Mouse (Mus musculus) ES-E14 (cell line): ENCODE data around the gene Ksr2. TPM values are rescaled to one million over a fixed set of nuclear protein-coding genes. Genes with fewer than 3 reads are reported as not detected.
A peak's percentile ranks its signal among the peaks of the same experiment; 100 is the strongest.

Experiments
- DNase-seq: peaks from one replicate; pipeline ENCODE4 v3.0.0-alpha.2; 2013; ENCODE audit warnings: low read depth, low spot score
- H3K27ac ChIP-seq: 2 replicates; pipeline ENCODE4 v1.5.1; 2012; ENCODE audit warnings: low read depth, mild to moderate bottlenecking, low read length, moderate library complexity, mixed read lengths; ENCODE audit not compliant: poor library complexity, insufficient read depth, severe bottlenecking
- H3K36me3 ChIP-seq: 2 replicates; pipeline ENCODE4 v1.6.1; 2012; ENCODE audit warnings: mild to moderate bottlenecking, low read length, moderate library complexity, mixed read lengths; ENCODE audit not compliant: control insufficient read depth, poor library complexity, insufficient read depth, severe bottlenecking
- H3K4me1 ChIP-seq, 2 experiments: fragments of 150-350 bp in 1 of 2; sonication (generic) in 1 of 2; 2 replicates each; pipeline ENCODE4 v1.6.1; 2012; ENCODE audit warnings: low read length in 2 of 2, mild to moderate bottlenecking in 1 of 2, mixed read lengths in 1 of 2; ENCODE audit not compliant: control insufficient read depth in 2 of 2, insufficient read depth in 2 of 2, poor library complexity in 1 of 2
- H3K4me3 ChIP-seq, 2 experiments: fragments of 150-350 bp in 1 of 2; sonication (generic) in 1 of 2; 2 replicates each; pipeline ENCODE4 v1.5.1; 2012; ENCODE audit warnings: low read length in 2 of 2, low read depth in 1 of 2, mild to moderate bottlenecking in 1 of 2, mixed read lengths in 1 of 2; ENCODE audit not compliant: insufficient read depth in 1 of 2, poor library complexity in 1 of 2, severe bottlenecking in 1 of 2
- H3K9ac ChIP-seq: 2 replicates; pipeline ENCODE4 v1.6.1; 2012; ENCODE audit warnings: low read depth, mild to moderate bottlenecking, low read length, mixed read lengths; ENCODE audit not compliant: poor library complexity, insufficient read depth, severe bottlenecking
- H3K9me3 ChIP-seq: fragments of 150-350 bp; sonication (generic); 2 replicates; pipeline ENCODE4 v1.6.1; 2012; ENCODE audit warnings: low read depth, mild to moderate bottlenecking, low read length; ENCODE audit not compliant: control insufficient read depth, insufficient read depth
- CHD2 ChIP-seq: IDR thresholded peaks from 2 replicates; pipeline ENCODE4 v1.6.1; 2014; ENCODE audit warnings: mild to moderate bottlenecking, low read depth, low read length, inconsistent platforms
- HCFC1 ChIP-seq: IDR thresholded peaks from 2 replicates; pipeline ENCODE4 v1.6.1; 2012; ENCODE audit warnings: low read length, inconsistent platforms, borderline replicate concordance; ENCODE audit not compliant: insufficient read depth
- MAFK ChIP-seq: IDR thresholded peaks from 2 replicates; pipeline ENCODE4 v1.6.1; 2014; ENCODE audit warnings: mild to moderate bottlenecking, low read depth, low read length, inconsistent platforms; ENCODE audit not compliant: insufficient read depth
- ZC3H11A ChIP-seq: IDR thresholded peaks from 2 replicates; pipeline ENCODE4 v1.6.1; 2012; ENCODE audit warnings: low read depth, mild to moderate bottlenecking, inconsistent platforms, low read length, borderline replicate concordance
- ZNF384 ChIP-seq: IDR thresholded peaks from 2 replicates; pipeline ENCODE4 v1.6.1; 2012; ENCODE audit warnings: low read depth, low read length, inconsistent platforms
- in situ Hi-C, 2 experiments: fragments of 600-800 bp; cut with MboI; formaldehyde crosslinking; loops; one replicate each; pipeline ENCODE4 v1.15.1; 2025; ENCODE audit warnings: low sequenced_read_pairs in 2 of 2, inconsistent platforms in 1 of 2; ENCODE audit not compliant: unreplicated experiment in 2 of 2
- total RNA-seq: library from RNA; depleted of rRNA; stranded (reverse); fragments of 300-350 nt; gene quantifications from 2 replicates; pipeline ENCODE4 v1.2.3, GENCODE M21; 2012

Ksr2 gene
- total RNA-seq, 1 experiment, result 0.67 TPM

DNA sequence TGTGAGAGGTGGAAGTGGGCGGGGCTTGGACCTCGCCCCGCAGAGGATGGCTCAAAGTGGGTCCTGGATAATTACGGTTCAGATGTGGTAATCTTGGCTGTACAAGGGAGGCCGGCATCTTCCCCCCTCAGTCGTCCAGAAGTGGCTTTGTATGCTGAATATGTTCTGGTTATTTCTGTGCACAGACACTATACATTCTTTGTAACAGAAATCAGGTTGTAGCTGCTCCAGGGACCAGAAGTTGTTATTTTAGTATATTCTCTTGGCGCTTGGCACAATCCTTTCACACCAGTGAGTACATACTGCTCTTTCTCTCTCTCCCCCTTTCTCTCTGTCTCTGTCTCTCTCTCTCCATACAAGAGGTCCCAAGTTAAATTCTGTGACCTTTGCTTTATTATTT is 92.0 kb downstream of the Ksr2 start:
- no peak for DNase-seq
- no peak overlapping the region for H3K9ac ChIP-seq
- H3K4me1 ChIP-seq, result peaks cover 0 to 3% of the 10 kb centered on the region in 2 experiments; a peak in 1 of 4 replicates
- H3K4me3 ChIP-seq, result no peak overlapping the region
- TF ChIP-seq MAFK, result no peak
- no peak for TF ChIP-seq ZC3H11A
- no peak for TF ChIP-seq ZNF384
- no peak for TF ChIP-seq CHD2
- TF ChIP-seq HCFC1, result no peak
- no peaks in the 10 kb centered on the region for H3K36me3 ChIP-seq
- no peak overlapping the region for H3K27ac ChIP-seq
- H3K9me3 ChIP-seq, result no peaks in the 10 kb centered on the region
- in situ Hi-C loops, result loop anchor here (5.0 to 25.0 kb wide), 2 partner anchors 427 to 432 kb away; no protein-coding TSS in a partner anchor

DNA sequence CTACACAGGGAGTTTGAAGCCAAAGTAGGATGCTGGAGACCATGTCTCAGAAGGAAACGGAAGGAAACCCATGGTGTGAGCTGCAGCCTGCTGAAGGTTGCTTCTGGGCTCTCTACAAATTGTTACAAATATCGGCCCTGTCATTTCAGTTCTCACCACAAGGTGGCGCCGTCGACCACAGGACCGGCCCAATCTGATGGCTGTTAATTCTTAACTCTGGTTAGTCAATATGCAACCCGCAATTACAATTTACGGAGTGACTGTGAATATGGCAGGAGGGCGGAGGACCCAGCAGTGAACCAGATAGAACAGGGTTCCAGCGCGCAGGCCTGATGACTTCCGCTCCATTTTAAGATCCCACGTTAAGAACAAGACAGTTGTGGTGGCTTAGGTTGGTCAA is 92.6 kb downstream of the Ksr2 start:
- H3K36me3 ChIP-seq, result no peaks in the 10 kb centered on the region
- H3K9me3 ChIP-seq, result no peaks in the 10 kb centered on the region
- H3K4me1 ChIP-seq, result peaks cover 0 to 3% of the 10 kb centered on the region in 2 experiments; a peak in 1 of 4 replicates
- in situ Hi-C loops, result loop anchor here (5.0 to 25.0 kb wide), 2 partner anchors 426 to 431 kb away; no protein-coding TSS in a partner anchor
- TF ChIP-seq HCFC1, result no peak
- 0 out of 2 replicates have a peak, but pooled peaks have one; percentile 38 for TF ChIP-seq ZC3H11A
- H3K4me3 ChIP-seq, result no peak overlapping the region
- H3K9ac ChIP-seq, result no peak overlapping the region
- DNase-seq, result no peak
- H3K27ac ChIP-seq, result no peak overlapping the region

DNA sequence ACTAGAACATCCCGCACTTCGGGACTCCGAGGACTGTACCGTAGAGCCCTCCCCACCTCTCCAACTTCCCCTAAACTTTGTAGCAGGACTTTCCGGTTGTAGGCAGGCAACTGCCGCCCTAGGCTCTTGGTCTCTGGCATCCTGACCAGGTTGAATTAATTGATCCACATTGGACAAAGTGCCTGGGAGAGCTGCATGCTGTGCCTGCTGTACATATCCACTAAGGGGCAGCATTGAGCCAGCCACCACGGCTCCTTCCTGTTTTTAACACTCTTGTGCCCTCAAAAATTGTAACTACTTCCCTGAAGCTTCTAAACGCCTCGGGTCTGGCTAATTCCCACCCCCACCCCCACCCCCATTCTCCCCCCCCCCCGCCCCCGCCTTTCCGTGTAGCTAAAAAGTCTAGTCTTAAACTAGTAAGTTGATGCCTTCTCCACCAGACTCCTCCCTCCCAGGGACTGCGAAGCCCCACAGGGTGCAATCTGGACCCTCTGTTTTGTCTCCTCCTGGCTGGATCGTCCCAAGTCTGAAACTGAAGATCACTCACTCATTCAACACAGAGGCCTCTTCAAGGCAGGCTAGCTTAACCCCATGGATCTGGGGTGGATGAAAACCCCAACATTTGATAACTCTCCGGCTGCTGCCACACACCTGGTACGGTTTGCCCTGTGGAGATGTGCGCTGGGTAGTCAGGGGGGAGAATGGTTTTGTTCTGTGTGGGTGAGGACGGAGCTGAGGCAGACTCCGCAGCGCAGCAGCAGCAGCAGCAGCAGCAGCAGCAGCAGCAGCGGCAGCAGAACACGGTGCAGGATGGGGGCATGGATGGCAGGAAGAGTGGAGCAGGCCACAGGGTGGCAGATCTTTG is 95.9 kb downstream of the Ksr2 start:
- H3K27ac ChIP-seq, result peak overlapping the region; percentile 33; the same call in 1 of the 2 replicates
- H3K4me3 ChIP-seq, result peak overlapping the region; percentile 20 to 54; a peak in 3 of 4 replicates

GRCm38 (mm10) chr5:117510864-117511263 is 97.1 kb downstream of the Ksr2 start:
- Histone ChIP-seq H3K27ac (no peak overlapping the region), H3K9ac (no peak overlapping the region), H3K9me3 (no peaks in the 10 kb centered on the region), H3K36me3 (no peaks in the 10 kb centered on the region), H3K4me1 (peaks cover 0 to 3% of the 10 kb centered on the region in 2 experiments; a peak in 2 of 4 replicates), H3K4me3 (no peak overlapping the region)
- TF ChIP-seq HCFC1 (no peak), MAFK (no peak), CHD2 (no peak), ZNF384 (no peak), ZC3H11A (no peak)
- no peak for DNase-seq
- in situ Hi-C loops, result loop anchor here (10.0 to 25.0 kb wide), 2 partner anchors 324 to 426 kb away; no protein-coding TSS in a partner anchor

More for the DNA sequence above, 95.9 kb downstream of the Ksr2 start:
- in situ Hi-C loops, result loop anchor here (5.0 to 25.0 kb wide), 3 partner anchors 325 to 428 kb away; no protein-coding TSS in a partner anchor
- Histone ChIP-seq H3K9ac (peak overlapping the region; percentile 59; the same call in 1 of the 2 replicates), H3K36me3 (no peaks in the 10 kb centered on the region), H3K4me1 (peaks cover 0 to 3% of the 10 kb centered on the region in 2 experiments; a peak in 1 of 4 replicates), H3K9me3 (no peaks in the 10 kb centered on the region)
- DNase-seq, result peak; percentile 45
- TF ChIP-seq CHD2 (no peak), ZC3H11A (no peak), ZNF384 (no peak), HCFC1 (no peak), MAFK (no peak)
